Mouse (Mus musculus): ENCODE data around the gene Rasgef1c.
A peak's percentile ranks its signal among the peaks of the same experiment; 100 is the strongest.

The Rasgef1c gene

GRCm38 (mm10) chr11:49977963-49978568 is 76.4 kb downstream of the Rasgef1c start:
- DNase-seq (ENCODE audit: low read depth, low spot score), result no peak

GRCm38 (mm10) chr11:49978935-49979334 is 77.3 kb downstream of the Rasgef1c start:
- DNase-seq (ENCODE audit: low read depth, low spot score), result no peak

GRCm38 (mm10) chr11:49980681-49981235 is 79.1 kb downstream of the Rasgef1c start:
- no peak for DNase-seq (ENCODE audit: low read depth, low spot score)

GRCm38 (mm10) chr11:49981321-49981963 is 79.8 kb downstream of the Rasgef1c start:
- no peak for DNase-seq (ENCODE audit: low read depth, low spot score)

- no peak for DNase-seq (ENCODE audit: low read depth, low spot score)
Observed at GRCm38 (mm10) chr11:49982094-49982493, 80.5 kb downstream of the Rasgef1c start.

GRCm38 (mm10) chr11:49982881-49983280 is 81.2 kb downstream of the Rasgef1c start:
- DNase-seq (ENCODE audit: low read depth, low spot score), result no peak

- DNase-seq (ENCODE audit: low read depth, low spot score), result no peak
Observed at GRCm38 (mm10) chr11:49983875-49984552, 82.4 kb downstream of the Rasgef1c start.

GRCm38 (mm10) chr11:49985009-49985408 is 83.4 kb downstream of the Rasgef1c start:
- DNase-seq (ENCODE audit: low read depth, low spot score), result no peak

- peak; percentile 79 for DNase-seq (ENCODE audit: low read depth, low spot score)
Observed at GRCm38 (mm10) chr11:49986277-49987036, 84.8 kb downstream of the Rasgef1c start.

GRCm38 (mm10) chr11:49994536-49994935 is 92.9 kb downstream of the Rasgef1c start:
- no peak for DNase-seq (ENCODE audit: low read depth, low spot score)

- no peak for DNase-seq (ENCODE audit: low read depth, low spot score)
Observed at GRCm38 (mm10) chr11:49996398-49996797, 94.8 kb downstream of the Rasgef1c start.

- DNase-seq (ENCODE audit: low read depth, low spot score), result no peak
Observed at GRCm38 (mm10) chr11:49997321-49997720, 95.7 kb downstream of the Rasgef1c start.

GRCm38 (mm10) chr11:50002853-50003252 is 101.2 kb downstream of the Rasgef1c start:
- no peak for DNase-seq (ENCODE audit: low read depth, low spot score)

GRCm38 (mm10) chr11:50007776-50008175 is 106.1 kb downstream of the Rasgef1c start:
- peak; percentile 51 for DNase-seq (ENCODE audit: low read depth, low spot score)

- DNase-seq (ENCODE audit: low read depth, low spot score), result peak; percentile 74
Observed at GRCm38 (mm10) chr11:50008231-50008630, 106.6 kb downstream of the Rasgef1c start.

GRCm38 (mm10) chr11:50013016-50013415 is 111.4 kb downstream of the Rasgef1c start:
- DNase-seq (ENCODE audit: low read depth, low spot score), result no peak

GRCm38 (mm10) chr11:50016503-50016902 is 114.9 kb downstream of the Rasgef1c start:
- no peak for DNase-seq (ENCODE audit: low read depth, low spot score)

GRCm38 (mm10) chr11:50017511-50017910 is 115.9 kb downstream of the Rasgef1c start:
- no peak for DNase-seq (ENCODE audit: low read depth, low spot score)

GRCm38 (mm10) chr11:50018848-50019247 is 117.2 kb downstream of the Rasgef1c start:
- no peak for DNase-seq (ENCODE audit: low read depth, low spot score)

- peak; percentile 10 for DNase-seq (ENCODE audit: low read depth, low spot score)
Observed at GRCm38 (mm10) chr11:50022085-50022484, 120.5 kb downstream of the Rasgef1c start.

- no peak for DNase-seq (ENCODE audit: low read depth, low spot score)
Observed at GRCm38 (mm10) chr11:50024445-50024832, 122.8 kb downstream of the Rasgef1c start.

Data from ES-CJ7 (cell line).